Mouse (Mus musculus) spleen, embryonic (tissue): ENCODE measurements around the gene Osbpl6.

ENCODE experiments used
- CTCF ChIA-PET: fragments of 350-600 bp; sonication (Branson Sonifier 250); formaldehyde crosslinking; loops from one replicate; lab custom pipeline; 2022; lab: Charles Lee

Gene Osbpl6

GRCm38 (mm10) chr2:76647441-76647869 is 241.1 kb downstream of the Osbpl6 start:
- CTCF ChIA-PET, result no interaction called here

- CTCF ChIA-PET, result no interaction called here
Measured at GRCm38 (mm10) chr2:76647883-76648570, 241.7 kb downstream of the Osbpl6 start, which contains the start of the genes Prkra and Pjvk. TSS of gene Prkra (minus strand) at chr2:76648015. TSS of gene Pjvk (plus strand) at chr2:76648476.

GRCm38 (mm10) chr2:76648666-76649141 is 242.4 kb downstream of the Osbpl6 start:
- CTCF ChIA-PET, result no interaction called here
